Mouse (Mus musculus) yolk sac, embryonic 10.5 days (tissue): Measurements from ENCODE around the gene Dnaaf1.

Experiments used
- DNase-seq: peaks from one replicate; pipeline ENCODE4 v3.0.0-alpha.2; 2017; ENCODE audit warnings: low spot score

Dnaaf1 gene

DNA sequence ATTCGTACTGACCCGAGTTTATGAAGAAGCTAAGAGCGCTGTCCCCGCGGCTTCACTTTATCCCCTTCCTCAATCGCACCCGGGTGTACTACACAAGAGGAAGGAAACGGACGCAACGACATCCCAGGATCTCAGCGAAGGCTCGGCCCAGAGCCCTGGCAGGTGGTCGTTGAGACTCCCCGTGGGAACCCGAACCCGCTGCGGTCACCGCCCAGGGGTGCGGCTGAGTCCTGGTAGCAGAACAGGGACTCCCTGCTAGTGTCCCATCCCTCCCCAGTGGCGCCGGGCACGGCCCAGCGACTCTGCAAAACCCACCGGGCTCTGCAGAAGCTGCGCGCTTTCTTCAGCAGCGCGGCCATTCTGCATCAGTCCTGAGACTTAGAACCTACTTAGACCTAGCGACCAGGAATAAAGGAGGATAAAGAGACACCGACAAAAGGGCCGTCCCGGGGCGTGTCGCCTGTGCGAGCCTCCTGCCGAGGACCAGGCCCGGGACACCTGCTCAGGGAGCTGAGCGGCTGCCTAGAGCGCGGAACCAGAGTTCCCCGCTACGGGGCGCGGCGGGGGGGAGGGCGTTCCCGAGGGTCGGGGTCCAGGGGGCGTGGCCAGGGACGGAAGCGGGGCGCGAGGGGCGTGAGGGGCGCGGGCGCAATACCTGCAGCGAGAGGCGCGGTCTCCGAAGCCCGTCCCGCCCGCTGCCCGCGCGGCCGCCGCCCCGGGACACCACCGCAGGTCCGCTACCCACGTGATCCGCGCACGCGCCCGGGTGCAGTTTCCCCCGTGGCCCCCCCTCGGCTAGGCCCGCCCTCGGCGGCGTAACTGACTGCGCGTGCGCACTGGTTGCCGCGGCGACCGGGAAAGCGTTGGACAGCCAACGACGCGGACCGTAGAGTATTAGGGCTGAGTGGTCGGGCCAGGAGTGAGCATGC, at the start of gene Dnaaf1, which contains the start of gene Hsdl1:
Gene Dnaaf1 (plus strand): TSS at position 799 of the 929 bp plus-strand sequence.
Gene Hsdl1 (minus strand): TSS at position 747 of the 929 bp plus-strand sequence.
- peak; percentile 92 for DNase-seq

DNA sequence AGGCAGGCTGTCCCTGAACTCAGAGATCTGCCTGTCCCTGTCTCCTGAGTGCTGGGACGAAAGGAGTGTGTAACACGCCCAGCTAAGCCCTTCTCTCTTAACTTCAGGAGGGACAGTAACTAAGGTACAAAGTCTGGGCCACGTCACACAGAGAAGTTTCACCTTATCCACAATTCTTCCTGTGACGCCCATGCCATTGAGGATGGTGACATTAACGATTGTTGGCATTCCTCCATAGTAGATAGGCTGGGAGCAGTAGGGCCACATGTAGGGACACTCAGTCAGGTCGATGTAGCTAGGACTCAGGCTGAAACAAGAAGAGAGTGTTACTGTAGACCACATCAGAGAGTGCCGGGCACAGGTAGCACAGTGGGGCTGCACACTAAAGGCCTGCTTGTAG, 46.3 kb upstream of the Dnaaf1 start:
- no peak for DNase-seq

GRCm38 (mm10) chr8:119530937-119531336, 44.1 kb upstream of the Dnaaf1 start:
- DNase-seq: no peak

GRCm38 (mm10) chr8:119531397-119531796, 43.6 kb upstream of the Dnaaf1 start:
- no peak for DNase-seq

GRCm38 (mm10) chr8:119531973-119532372, 43.1 kb upstream of the Dnaaf1 start:
- DNase-seq: no peak

DNA sequence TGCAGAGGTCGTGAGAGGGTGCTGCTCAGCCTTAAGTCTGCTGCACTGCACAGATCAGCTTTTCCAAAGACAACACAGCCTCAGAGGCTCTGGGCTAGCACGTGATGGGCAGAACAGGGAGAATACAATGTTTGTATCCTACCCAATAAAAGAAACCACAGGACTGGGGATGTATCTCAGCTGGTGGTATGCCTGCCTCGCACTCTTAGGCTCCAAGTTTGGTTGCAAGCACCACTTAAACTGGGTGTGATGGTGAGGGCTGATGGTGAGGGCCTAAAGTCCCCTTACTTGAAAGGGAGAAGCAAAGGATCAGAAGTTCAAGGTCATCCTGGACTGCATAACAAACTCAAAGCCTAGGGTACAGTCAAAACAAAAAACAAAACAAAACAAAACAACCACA, 30.4 kb upstream of the Dnaaf1 start:
- no peak for DNase-seq

- DNase-seq: no peak
Observed at GRCm38 (mm10) chr8:119545180-119545579, 29.9 kb upstream of the Dnaaf1 start.

GRCm38 (mm10) chr8:119545791-119546190, 29.2 kb upstream of the Dnaaf1 start:
- no peak for DNase-seq

- DNase-seq: peak; percentile 56
Observed at GRCm38 (mm10) chr8:119547019-119547691, 27.9 kb upstream of the Dnaaf1 start.

- no peak for DNase-seq
Observed at GRCm38 (mm10) chr8:119548560-119549113, 26.4 kb upstream of the Dnaaf1 start.

DNA sequence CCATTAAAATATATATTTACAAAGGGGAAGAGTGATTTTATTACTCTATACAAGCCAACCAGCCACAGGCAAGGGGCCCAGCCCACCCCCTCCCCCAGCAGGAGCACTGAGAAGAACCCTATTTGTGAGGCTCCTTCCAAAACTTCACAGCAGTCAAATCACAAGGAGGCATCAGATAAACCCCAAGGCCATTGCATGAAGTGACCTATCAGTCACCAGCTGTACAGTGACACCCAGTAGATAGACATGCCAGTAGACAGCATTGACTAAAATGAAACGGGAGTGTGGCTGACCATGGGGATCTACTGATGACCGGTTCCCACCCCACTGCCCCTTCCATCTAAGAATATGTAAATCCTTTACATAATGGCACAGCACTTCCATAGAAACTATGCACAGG, 22.1 kb upstream of the Dnaaf1 start:
- DNase-seq: no peak

GRCm38 (mm10) chr8:119555861-119556260, 19.2 kb upstream of the Dnaaf1 start:
- no peak for DNase-seq

GRCm38 (mm10) chr8:119557132-119557531, 17.9 kb upstream of the Dnaaf1 start:
- DNase-seq: no peak

DNA sequence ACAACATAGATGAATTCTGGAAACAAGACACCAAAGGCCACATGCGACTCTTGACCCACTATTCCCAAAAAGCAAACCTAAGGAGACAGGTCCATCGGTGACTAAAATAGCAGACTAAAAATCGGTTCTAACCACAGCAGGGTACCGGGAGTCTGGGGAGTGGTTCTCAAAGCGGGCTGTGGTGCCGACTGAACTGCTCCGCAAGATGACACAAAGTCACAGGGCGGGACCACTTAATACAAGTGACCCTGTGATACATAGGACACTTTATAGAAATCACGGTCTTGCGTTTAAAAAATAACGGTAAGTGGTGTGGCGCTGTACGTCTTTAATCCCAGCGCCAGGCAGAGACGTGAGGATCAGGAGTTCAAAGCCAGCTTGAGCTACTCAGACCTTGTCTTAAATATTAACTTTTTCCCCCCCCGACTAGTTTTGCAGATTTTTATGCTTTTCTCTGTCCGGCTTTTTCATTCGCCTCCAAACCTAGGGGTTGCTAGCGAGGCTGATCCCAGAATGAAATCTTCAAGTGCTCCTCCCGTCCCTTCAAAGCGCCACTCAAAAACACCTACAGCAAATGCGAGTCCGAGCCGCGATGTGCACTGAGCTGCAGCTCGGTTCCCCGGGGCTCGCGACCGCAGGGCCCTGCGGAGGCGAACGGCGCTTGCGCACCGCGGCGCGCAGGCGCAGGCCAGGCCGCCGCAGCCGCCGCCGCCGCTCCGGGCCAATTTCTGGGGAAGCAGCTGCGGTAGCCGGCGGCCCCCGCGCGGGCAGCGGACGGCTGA, 17.0 kb upstream of the Dnaaf1 start:
- DNase-seq: no peak

GRCm38 (mm10) chr8:119558603-119559401, 16.2 kb upstream of the Dnaaf1 start, which contains the start of gene Mbtps1:
TSS of gene Mbtps1 (minus strand) at chr8:119558735.
- DNase-seq: peak; percentile 98

- DNase-seq: no peak
Observed at GRCm38 (mm10) chr8:119559402-119559720, 15.7 kb upstream of the Dnaaf1 start.

GRCm38 (mm10) chr8:119563849-119564251, 11.2 kb upstream of the Dnaaf1 start:
- no peak for DNase-seq

DNA sequence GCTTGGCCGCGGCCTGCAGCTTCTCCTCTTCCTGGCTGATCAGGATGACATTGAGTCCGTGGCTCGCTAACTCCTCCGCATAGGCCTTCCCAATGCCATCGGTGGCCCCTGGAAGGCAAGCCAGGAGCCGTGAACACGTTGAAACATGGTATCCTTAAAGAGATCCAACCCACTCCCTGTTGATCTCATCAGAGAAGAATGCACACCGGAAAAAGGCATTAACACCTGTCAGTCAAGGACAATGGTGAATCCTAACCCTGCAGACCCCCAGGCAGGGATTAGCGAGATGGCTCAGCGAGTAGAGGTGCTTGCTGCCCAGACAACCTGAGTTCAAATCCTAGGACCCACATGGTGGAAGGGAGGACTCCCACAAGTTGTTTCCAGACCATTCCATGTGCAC, 8.7 kb upstream of the Dnaaf1 start:
- DNase-seq: no peak

DNA sequence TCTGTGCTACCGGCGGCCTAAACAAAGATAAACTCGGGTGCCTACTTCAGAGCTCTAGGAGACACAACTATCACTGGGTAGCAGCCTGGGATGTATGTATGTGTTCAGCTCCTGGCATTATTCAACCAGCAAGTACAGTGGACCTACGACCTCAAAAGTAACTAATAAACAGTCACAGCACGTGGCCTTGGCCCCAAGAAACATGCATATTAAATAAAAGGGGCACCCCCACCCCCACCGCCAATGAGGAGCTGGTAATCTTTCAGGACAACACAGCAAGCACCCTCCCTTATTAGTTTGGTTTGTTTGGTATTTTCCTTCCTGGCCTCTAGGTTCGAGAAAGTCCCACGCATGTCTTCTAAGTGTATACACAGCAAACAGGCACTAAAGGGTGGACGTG, 6.8 kb upstream of the Dnaaf1 start:
- DNase-seq: no peak

DNA sequence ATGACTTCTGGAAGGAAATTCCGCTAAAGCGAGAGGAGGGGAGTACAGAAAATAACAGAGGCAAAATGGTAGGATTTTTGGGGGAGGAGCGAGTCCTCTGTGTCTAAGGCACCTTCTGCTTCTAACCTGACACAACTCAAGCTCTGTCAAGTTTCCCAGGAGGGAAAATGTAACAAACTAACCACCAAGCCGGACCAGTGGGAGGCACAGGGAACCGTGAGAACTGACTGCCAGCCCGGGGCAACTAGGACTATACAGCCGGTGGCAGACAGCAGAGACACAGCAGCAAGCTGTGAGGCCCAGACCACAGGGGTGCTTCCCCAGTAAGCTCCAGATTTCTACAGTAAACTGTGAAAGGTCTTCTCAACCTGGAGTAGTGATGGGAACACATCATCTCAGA, 6.1 kb upstream of the Dnaaf1 start:
- no peak for DNase-seq

- no peak for DNase-seq
Observed at GRCm38 (mm10) chr8:119569881-119570280, 5.2 kb upstream of the Dnaaf1 start.
